In genomic region chr17:58003322-58003721, GRCm38 (mm10) we compare ENCODE assay signal across 17 mouse cellular contexts.
"Had no signal": no experiment of that assay in that cellular context is flagged by ENCODE, and none has a peak within 500 bp of the region (broad histone marks: within the 10 kb centered on the region; RNA-seq: fewer than 3 reads in every experiment).

No protein-coding gene starts in this region.

- H3K27me3 ChIP-seq: limb, embryonic 12.5 days; liver, embryonic 13.5 days; lung, embryonic 15.5 days; megakaryocyte, embryonic 14.5 days; neural tube, embryonic 15.5 days had no signal

- H3K9me3 ChIP-seq: limb, embryonic 12.5 days; liver, embryonic 13.5 days; lung, embryonic 15.5 days; neural tube, embryonic 15.5 days had no signal

- H3K27ac ChIP-seq: limb, embryonic 12.5 days; liver, embryonic 13.5 days; lung, embryonic 15.5 days; macrophage; neural tube, embryonic 15.5 days had no signal

- H3K4me3 ChIP-seq: limb, embryonic 12.5 days; liver, embryonic 13.5 days; lung, embryonic 15.5 days; megakaryocyte, embryonic 14.5 days; myocyte; neural tube, embryonic 15.5 days had no signal

- H3K36me3 ChIP-seq: limb, embryonic 12.5 days; liver, embryonic 13.5 days; lung, embryonic 15.5 days; neural tube, embryonic 15.5 days had no signal

- ATAC-seq: liver, postnatal 0 days had no signal

- H3K4me1 ChIP-seq: limb, embryonic 12.5 days; liver, embryonic 13.5 days; lung, embryonic 15.5 days; megakaryocyte, embryonic 14.5 days; neural tube, embryonic 15.5 days had no signal

- DNase-seq: kidney, adult 8-10 months; kidney, postnatal 25 days; layer of hippocampus, postnatal 36 days; liver; liver, embryonic 13.5 days; liver, postnatal 0 days; lung, postnatal 14 days; right cerebral cortex, postnatal 4 days; spleen, adult 18-20 months; thymus, adult 18-20 months; thymus, postnatal 14 days had no signal

- H3K4me2 ChIP-seq: limb, embryonic 12.5 days; liver, embryonic 13.5 days; lung, embryonic 15.5 days; neural tube, embryonic 15.5 days had no signal

- H3K9ac ChIP-seq: limb, embryonic 12.5 days; liver, embryonic 13.5 days; liver, postnatal 0 days; lung, embryonic 15.5 days; neural tube, embryonic 15.5 days had no signal
